Mouse (Mus musculus) thymus, postnatal 0 days (tissue): ENCODE results near the gene Lrrc20. TPM values are rescaled to one million over a fixed set of nuclear protein-coding genes. Genes with fewer than 3 reads are reported as not detected.
A peak's percentile ranks its signal among the peaks of the same experiment; 100 is the strongest.

Experiments
- DNase-seq: peaks from one replicate; pipeline ENCODE4 v3.0.0-alpha.2; 2015; ENCODE audit warnings: low spot score
- polyA plus RNA-seq: library from polyadenylated mRNA; unstranded; fragments of >200 nt; fragmentation: Nextera tagmentation; extraction: Ambion mirVana; gene quantifications from 2 replicates; pipeline ENCODE4 v1.2.1, GENCODE M21; 2015

The Lrrc20 gene
- polyA plus RNA-seq, 1 experiment from 2014 or later, result 3.5 TPM

DNA sequence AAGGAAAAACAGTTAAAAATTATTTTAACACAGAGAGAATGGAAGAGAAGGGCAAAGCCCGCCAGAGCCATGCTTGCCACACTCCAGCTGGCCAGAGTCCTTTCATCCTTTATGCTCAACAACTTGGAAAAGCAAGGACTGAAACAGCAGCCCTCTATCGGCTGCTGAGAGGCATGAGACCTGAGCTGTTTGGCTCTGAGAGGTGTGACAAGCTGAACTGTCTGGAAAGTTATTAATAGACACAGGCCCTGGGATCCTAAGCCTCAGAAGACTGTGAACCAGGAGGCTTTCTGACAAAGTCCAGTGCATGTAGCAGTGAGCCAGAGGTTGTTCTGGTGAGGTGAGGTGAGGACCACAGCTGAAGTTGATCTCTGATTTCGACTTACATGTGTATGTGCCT is 2.0 kb upstream of the Lrrc20 start:
- DNase-seq, result no peak

DNA sequence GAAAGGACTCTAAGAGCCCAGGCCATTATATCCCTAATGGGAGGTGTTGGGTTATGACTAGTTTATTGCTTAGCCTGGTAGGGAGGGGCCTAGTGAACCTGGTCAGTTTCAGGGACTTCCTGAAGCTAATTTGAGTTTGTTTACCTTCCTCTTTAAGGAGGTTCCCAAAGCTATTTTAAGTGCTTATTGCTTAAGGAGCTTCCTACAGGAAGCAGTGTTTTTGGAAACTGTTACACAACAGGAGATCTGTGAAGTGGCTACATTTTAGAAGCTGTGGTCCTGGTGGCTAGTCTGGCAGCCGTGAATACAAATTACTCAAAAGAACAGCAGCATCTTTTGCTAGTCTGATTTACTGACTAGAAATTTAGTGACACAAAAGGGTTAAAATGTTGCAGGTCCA is 1.3 kb upstream of the Lrrc20 start:
- no peak for DNase-seq

DNA sequence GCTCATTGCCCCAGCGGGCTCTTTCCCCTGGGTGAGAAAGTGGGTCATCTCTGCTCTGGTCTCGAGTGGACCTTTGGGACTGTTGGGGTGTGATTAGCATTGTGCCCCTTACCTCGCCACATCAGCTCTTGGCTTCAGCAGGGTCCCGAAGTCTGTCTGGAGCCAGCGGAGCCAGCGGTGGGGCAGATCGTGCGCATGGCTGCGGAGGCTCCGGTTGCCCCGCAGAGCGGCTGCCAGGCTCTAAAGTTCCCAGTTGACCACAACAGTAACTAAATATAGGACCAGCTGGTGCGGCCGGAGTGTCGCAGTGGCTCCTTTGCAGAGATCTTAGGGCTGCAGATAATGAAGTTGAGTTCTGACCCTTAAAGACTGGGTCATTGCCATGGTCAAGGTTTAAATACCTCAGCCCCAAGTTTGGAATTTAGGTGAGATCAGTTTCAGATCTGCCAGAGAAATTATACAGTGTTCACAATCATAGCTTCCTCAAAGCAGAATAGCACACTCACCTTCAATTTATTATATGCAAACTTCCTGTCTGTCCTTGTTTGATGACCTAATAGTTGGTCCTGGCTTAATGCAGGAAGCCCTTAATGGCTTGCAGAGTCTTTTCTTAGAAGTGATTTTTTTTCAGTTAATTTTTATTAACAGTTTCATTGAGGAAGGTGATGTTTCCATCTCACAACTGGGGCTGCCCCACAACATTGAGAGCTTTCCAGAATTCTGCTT is 1.0 kb downstream of the Lrrc20 start:
- DNase-seq, result no peak

DNA sequence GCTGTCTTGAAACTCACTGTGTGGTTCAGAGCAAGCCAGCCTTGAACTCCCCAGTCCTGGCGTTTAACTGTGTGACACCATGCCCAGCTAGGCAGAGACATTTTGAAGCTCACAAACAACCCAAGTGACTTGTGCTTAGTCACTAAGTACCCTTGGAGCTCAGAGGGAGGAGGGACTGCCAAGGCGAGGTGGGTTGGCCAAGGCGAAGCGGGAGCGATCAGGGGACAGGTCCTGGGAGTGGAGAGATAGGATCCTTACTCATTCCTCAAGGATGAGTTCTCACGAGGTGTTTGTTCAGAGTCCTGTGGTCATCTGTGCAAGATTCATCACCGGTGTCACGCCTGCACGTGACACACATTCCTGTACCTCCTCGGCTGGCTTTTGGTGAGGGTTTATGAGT is 3.9 kb downstream of the Lrrc20 start:
- no peak for DNase-seq

DNA sequence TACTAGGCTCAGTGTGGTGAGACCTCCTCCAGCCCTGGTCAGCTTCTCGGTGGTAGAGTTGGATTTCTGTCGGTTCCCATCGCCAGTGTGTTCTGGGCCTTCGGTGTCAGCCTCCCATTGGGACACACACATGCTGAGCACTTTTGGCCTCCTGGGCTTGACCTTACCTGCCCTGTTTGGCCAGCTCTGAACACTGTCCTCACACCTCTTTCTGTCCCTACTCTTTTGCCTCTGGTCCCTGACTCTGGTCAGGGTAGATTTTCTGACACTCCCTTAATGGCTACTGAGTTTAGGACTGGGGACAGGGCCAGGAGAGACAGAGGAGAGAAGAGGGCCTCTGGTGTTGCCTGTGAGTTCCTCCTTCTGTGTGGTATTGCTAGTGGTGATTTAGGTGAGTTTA is 4.3 kb downstream of the Lrrc20 start:
- no peak for DNase-seq

DNA sequence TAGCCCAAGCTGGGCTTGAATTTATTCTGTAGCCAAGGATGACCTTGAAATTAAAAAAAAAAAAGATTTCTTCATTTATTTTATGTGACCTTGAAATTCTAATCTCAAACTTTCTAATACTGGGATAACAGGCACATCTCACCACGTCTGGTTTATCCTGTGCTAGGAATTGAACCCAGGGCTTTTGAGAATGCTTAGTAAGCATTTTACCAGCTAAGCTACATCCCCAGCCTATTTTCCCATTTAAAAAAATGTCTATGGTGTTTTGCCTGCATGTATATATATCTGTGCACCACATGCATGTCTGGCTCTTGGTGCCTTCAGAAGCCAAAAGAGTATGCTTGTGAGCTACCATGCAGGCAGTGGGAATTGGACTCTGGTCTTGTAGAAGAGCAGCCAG is 4.9 kb downstream of the Lrrc20 start:
- DNase-seq, result no peak

DNA sequence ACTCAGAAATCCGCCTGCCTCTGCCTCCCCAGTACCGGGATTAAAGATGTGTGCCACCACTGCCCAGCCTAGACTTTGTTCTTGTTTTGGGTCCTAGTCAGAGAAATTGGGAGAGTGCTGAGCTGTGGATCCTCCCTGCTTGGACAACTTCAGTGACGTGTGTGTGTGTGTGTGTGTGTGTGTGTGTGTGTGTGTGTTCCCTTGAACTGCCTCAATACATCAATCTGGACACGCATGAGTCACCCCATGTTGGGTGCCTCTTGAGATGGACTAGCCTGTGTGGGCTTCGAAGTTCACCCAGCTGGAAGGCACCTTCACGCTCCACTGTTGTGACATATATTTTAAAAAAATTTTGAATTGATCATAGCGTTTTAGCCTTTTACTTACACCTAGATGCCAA is 7.2 kb downstream of the Lrrc20 start:
- no peak for DNase-seq

DNA sequence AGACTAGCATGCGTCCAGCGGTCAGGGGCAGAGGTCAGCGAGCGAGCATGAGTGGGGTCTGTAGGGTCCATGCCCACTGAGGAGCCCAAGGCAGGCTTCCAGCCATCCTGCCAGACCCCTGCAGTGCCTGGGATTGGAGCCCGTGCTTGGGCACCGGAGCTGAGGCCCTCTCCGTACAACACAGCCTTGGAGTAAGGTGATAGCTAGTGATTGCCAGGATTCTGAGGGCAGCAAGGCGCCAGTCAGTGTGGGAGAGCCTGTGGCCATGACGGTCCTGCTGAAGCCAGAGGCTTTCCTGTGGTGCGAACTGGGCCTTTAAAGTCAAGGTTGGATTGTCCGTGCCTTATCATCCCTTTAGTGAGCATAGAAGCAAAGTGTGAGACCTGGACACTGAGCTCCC is 9.2 kb downstream of the Lrrc20 start:
- DNase-seq, result no peak

DNA sequence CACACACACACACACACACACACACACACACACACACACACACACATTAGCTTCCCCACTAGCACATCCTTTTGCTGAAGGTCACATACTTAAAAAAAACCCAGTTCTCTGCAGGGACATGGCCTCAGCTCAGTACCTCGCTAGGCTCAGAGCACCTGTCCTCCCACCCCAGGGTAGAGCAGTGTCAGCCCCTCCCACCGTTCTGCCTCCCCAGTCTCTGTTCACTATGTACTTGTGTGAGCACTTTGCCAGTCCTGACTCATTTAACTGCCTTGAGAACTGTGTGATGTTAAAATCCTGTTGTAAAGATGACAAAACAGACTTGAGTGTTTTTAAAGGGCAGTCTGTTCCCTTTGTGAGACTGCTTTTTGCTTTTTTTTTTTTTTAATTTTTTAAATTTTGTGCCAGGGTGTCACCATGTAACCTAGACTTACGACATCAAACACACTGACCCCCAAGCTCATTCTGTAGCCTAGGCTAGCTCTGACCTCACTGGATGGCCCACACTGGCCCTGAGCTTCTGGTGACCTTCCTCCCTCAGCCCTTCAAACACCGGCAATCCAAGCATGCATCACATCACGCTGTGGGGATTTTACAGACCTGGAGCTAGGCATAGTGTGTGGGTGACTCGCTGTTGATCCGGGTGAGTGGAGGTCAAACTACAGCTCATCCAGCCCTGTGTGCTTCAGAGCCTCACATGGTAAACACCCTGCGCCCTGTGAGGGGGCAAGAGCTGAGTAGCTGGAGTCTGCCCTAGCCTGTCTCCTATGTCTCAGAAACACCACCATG is 11.1 kb downstream of the Lrrc20 start:
- no peak for DNase-seq

DNA sequence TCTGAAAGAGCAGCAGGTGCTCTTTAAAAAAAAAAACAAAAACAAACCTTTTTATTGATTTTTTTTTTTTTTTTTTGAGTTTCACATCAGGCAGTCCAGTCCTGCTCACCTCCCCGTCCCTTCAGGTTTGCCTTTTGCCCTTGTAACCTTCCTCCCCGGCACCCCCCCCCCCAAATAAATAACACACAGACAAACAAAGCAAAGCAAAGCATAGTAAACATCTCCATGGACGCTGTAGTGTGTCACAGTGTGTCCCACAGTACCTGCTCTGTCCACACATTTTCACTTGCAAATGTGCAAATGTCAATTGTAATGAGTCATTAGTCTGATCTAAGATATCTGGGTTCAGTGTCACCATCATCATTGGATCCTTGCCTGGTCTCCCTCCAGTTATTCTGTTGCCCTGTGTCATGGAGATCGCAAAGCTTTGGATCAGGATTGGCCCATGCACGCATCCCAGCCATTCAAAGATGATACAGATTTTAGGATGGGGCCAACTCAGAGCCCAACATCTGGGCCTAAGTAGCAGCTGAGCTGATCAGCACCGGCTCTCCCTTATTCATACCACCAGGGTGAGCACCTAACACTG is 13.0 kb downstream of the Lrrc20 start:
- DNase-seq, result no peak

DNA sequence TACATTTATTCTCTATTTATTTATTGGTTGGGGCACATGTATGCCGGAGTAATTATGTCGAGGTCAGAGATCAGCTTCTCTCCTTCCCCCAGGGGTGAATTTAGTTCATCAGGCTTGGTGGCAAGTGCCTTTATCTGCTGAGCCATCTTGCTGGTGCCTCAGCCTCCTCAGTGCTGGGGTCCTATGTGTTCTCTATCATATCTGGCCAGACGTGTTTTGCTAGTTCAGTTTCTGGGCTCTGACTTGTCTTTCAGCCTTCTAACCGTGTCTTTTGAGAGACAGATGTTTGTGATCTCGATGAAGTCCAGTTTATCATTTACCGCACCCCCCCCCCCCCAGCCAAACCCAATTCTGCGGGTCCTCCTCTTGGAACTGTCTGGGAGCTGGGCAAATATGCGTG is 16.0 kb downstream of the Lrrc20 start:
- DNase-seq, result no peak

DNA sequence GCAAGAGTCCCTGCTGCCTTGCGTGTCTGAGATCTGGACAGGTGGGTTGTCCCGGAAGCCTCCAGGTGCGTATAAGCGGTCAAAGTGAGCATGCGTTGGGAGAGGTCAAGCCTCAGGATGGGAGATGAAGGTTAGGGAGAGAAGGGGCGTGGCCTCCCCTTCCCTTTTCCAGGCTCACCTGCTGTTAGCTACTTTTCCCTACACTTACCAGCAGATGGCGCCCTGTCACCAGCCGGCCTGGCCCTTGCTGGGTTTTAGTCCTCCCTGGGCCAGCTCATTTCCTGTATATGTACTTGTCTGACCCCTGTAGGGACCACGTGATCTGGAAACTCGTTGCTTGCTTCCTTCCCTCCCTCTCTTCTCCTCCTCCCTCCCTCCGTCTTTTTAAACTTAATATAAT is 16.4 kb downstream of the Lrrc20 start:
- DNase-seq, result peak; percentile 71

DNA sequence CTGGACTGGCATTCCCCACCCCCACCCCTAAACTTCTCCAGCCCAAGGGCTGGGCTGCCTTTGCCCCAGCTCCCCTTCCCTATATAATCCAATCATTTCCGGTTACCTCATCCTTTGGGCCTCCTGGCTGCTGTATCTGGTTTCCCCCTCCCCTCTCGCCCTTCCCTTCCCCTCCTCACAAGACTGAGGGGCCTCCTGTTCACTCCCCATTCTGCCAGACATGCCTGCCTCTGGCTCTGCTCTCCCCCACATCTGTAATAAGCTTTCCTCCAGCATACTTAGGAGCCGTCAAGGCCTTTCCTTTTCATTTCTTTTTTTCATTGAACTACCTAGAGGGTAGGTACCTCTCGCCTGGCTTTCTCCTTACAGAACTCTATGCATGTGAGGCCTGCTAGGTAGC is 19.9 kb downstream of the Lrrc20 start:
- no peak for DNase-seq

DNA sequence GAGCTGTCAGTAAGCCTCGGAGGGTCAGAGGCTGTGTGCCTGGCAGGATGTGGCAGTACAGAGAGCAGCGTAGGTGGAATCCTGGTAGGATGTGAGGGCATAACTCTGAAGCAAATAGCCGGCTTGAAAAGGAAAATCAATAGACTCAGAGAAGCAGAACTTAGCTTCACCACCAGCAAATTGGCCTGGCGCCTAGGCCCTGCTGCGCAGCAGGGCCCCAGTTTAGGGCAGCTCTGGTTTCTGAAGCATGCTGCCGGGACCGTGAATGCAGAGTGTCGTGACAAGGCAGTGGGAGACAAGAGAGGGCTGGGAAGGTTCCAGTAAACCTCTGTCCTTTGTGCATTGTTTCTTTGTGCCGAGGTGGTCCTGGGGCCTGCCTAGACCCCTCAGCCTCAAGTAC is 20.6 kb downstream of the Lrrc20 start:
- no peak for DNase-seq

DNA sequence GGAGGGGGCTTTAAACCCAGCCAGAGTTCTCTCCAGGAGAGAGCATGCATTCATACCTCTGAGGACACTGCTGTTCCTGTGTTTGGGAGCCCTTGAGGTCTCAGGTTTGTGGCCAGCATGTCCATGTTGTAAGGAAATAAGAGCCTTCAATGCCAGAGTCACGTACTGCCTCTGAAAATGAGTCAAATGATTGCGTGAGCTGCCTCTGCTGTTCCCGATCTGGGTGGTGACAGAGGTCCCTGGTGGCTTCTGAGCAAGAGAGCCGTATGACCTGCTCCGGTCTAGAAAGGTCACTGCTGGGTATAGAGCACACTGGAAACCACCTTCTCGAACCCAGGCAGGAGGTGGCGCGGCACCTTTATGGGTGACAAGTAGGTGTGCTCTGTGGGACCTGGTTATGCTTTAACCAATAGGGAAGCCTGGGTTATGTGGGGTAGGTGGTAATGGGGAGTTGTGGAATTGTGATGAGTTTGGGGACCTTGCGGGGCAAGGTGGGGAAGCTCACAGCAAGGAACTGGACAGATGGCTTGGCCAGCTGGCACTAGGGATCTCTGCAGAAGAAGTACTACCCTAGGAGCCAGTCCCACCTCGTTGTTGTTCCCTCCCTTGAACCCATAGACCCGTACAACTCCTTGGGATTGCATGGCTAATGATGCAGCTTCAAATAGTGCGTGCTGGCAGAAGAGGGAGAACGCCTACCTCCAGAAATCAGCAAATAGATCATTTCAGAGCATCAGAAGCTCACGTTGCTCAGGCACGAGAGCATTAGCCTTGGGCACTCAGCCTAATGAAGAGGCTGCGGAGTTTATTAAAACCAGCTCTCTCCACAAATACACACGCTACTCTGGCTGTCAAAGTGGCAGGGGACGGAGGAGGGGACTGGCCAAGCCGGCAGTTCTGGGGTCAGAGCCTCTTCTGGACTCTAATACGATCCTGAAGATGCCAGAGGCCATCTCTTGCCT is 24.2 kb downstream of the Lrrc20 start:
- no peak for DNase-seq

DNA sequence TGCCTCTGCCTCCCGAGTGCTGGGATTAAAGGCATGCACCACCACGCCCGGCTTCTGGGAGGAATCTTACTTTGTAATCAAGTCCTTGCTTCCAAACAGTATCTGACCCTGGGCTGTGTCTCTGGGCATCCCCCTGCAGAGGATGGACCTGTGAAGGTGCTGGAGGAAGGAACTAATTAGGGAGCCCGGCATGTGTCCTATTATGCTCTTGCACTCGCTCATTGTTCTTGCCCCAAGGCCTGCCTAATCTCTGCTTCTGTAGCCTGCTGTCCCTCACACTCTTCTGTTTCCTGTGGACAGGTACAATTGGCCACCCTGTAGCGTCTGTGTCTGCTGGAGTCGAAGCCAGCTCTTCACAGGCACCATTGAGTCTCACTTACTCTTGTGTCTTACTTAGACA is 25.2 kb downstream of the Lrrc20 start:
- DNase-seq, result no peak

DNA sequence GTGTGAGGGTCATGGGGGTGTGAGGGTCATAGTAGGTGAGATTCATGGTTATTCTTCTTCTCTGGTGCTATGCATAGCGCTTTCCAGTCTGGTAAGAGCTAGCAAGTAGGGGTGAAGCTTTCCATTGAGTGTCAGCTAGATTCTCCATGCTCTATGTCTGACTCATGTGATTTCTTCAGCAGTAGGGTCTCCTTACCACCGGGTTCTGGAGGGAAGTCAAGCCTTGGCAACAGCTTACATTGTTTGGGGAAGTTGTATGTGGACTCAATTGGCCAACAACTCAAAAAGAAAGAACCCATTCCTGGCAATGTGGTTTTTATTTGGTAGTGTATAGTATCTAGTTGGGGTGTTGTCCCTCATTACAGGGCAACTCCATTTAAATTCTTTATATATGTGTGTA is 28.5 kb downstream of the Lrrc20 start:
- DNase-seq, result no peak

DNA sequence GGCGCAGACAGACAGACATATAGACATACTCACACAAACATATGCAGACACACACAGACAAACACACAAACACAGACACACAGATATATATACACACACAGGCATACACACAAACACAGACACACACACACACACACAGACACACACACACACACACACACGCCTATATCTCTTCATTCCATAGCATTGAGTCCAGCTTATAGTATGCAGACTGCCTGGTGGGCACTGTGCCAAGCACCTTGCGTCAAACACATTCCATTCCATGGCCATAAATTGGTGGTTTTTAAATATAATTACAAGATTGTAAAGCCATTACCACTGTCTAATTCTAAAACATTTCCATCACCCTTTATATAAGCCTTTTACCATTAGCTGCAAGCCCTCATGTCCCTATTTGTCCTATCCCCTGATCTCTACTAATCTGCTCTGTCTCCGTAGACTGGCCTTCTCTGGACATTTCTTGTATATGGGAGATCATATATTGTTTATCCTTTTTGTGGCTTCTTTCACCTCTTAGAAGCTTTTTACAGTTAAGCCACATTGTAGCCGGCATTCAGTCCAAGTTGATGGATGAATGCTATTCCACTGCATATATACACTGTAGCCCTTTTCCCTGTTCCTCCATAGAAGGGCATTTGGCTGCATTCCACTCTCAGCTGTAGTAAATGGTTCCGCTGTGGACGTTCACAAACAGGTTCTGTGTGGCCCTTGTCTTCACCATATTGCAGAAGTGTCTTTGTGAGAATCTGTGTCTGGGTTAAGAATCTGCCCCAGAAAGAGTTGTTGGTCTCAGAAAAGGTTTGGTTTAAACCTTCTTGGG is 31.0 kb downstream of the Lrrc20 start:
- DNase-seq, result no peak

DNA sequence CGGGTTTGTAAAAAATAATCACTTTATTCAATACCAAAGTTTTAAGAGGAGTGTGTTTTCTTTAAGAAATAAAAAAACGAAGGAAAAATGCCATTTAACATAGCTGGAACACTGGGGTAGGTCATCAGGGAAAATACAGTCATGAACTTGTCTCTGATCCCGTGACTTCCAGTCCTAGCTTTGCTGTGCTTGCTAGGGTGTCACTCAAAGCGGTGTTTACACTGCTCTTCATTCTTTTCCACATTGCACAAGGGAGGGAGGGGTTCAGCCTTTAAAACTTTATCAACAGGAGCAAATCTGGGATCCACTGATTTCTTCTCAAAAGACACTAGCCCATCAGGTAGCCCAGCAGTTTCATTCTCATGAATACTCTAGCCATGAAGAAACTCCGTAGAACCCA is 34.3 kb downstream of the Lrrc20 start:
- DNase-seq, result no peak

DNA sequence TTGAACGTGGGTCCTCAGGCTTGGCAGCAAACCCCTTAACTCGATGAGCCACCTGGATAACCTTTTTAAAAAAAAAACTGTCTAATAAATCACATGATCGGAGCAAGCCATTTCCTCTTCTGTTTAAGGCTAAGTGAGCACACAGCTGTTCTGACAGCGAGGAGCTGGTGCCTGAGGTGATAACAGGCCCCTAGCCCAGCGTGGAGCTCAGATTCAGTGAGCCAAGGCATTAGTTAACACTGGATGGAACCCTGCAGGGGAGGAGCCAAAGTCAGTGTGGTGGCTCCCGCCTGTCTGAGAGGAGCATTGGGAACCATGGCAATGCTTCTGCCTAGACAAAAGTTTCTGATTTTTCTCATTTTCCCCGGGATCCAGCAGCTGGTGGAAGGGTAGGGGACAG is 35.2 kb downstream of the Lrrc20 start:
- DNase-seq, result no peak
